Mouse (Mus musculus): Measurements from ENCODE around the gene Bag6. TPM values are rescaled to one million over a fixed set of nuclear protein-coding genes. Genes with fewer than 3 reads are reported as not detected.

Bag6 gene
- 70.5 and 75.7 TPM in 2 replicates for polyA plus RNA-seq (2015; fragmentation: Nextera tagmentation; extraction: Ambion mirVana)

DNA sequence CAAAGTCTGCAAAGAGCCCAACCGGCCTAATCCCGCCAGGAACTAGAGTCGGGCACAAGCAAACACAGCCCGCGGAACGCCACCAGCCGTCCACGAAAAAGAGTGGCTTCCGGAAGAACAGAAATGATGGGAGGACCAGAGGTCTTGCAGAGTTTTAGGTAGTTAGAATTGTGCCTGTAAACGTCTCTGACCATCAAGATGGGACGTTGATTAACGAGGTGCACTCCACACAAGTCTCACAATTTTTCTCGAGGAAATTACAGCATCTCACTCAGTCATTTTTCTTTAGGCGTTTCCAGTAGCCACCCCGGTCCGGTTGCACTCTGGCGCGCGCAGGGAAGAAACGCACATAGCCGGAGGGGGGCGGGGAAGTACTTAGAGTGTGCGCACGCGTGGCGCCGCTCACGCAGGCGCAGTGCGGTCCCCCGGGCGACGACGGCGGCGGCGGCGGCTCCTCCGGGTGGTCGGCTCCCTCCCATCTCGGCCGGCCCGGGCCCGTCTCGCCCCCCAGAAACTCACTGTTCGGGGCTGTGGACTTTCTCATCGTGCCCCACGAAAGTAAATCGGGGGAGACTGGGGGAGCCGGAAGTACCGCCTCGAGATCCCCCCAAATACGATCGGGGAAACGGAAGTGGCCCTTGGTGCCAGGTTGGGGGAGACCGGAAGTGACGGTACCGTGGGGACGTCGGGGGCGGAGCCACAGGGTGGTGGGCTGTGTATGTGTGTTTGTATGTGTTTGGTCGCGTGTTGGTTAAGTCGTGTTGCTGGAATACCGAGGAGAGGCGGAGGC is at the start of gene Bag6:
Gene Bag6 (plus strand): TSS at position 378 of the 790 bp plus-strand sequence.
- no peaks in the 10 kb centered on the region for H3K9me3 ChIP-seq (replicated peaks; ENCODE audit: control insufficient read depth, low read length, poor library complexity, severe bottlenecking)
- ATAC-seq, result peak; percentile 96
- no peaks in the 10 kb centered on the region for H3K27me3 ChIP-seq (ENCODE audit: control insufficient read depth, insufficient read depth, low read depth, low read length)
- peak within 1 kb of the TSS; percentile 84 for H3K9ac ChIP-seq (ENCODE audit: low read depth, low read length)
- H3K4me3 ChIP-seq (ENCODE audit: low read depth, low read length), result peak within 1 kb of the TSS; percentile 79
- under 1% methylated on average over 66 of the region's 66 CpGs for WGBS
- peak within 1 kb of the TSS; percentile 96 for H3K4me2 ChIP-seq (ENCODE audit: low read length)
- peaks cover 26% of the 10 kb centered on the region for H3K4me1 ChIP-seq (ENCODE audit: control insufficient read depth, insufficient read depth, low read length)
- peak within 1 kb of the TSS; percentile 95 for H3K27ac ChIP-seq (ENCODE audit: low read length)
- H3K36me3 ChIP-seq (ENCODE audit: control insufficient read depth, insufficient read depth, low read length), result peaks cover 6% of the 10 kb centered on the region

- no peak within 1 kb of the TSS for H3K27ac ChIP-seq (ENCODE audit: low read length)
- no peak within 1 kb of the TSS for H3K9ac ChIP-seq (ENCODE audit: low read depth, low read length)
- no peaks in the 10 kb centered on the region for H3K36me3 ChIP-seq (ENCODE audit: control insufficient read depth, insufficient read depth, low read length)
- no peak for ATAC-seq
- H3K4me2 ChIP-seq (ENCODE audit: low read length), result no peak within 1 kb of the TSS
- H3K9me3 ChIP-seq (replicated peaks; ENCODE audit: control insufficient read depth, low read length, poor library complexity, severe bottlenecking), result no peaks in the 10 kb centered on the region
- no peak within 1 kb of the TSS for H3K4me3 ChIP-seq (ENCODE audit: low read depth, low read length)
- WGBS, result 84% methylated on average over 7 of the region's 7 CpGs
- H3K27me3 ChIP-seq (ENCODE audit: control insufficient read depth, insufficient read depth, low read depth, low read length), result no peaks in the 10 kb centered on the region
- H3K4me1 ChIP-seq (ENCODE audit: control insufficient read depth, insufficient read depth, low read length), result peaks cover 6% of the 10 kb centered on the region
Observed at GRCm38 (mm10) chr17:35085208-35085865, 49.6 kb upstream of the Bag6 start, which contains the start of gene Ly6g6f. Ly6g6f (minus strand) TSS chr17:35085610.

DNA sequence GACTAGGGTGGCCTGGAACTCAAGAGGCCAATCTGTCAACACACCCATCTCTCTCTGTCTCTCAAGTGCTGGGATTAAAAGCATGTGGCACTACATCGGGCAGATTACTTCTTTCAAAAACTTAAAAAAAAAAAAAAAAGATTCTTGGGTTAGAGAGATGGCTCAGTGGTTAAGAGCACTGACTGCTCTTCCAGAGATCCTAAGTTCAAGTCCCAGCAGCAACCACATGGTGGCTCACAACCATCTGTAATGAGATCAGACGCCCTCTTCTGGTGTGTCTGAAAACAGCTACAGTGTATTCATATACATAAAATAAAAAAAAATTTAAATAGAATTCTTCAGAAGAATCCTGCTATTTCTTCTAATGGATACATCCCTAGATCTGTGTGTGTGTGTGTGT is 46.8 kb upstream of the Bag6 start:
- no peak for ATAC-seq
- Histone ChIP-seq H3K9me3 (replicated peaks; ENCODE audit: control insufficient read depth, low read length, poor library complexity, severe bottlenecking) (no peaks in the 10 kb centered on the region), H3K9ac (ENCODE audit: low read depth, low read length) (no peak overlapping the region), H3K4me3 (ENCODE audit: low read depth, low read length) (no peak overlapping the region), H3K36me3 (ENCODE audit: control insufficient read depth, insufficient read depth, low read length) (peaks cover 12% of the 10 kb centered on the region; the same call in 1 of the 2 replicates), H3K4me1 (ENCODE audit: control insufficient read depth, insufficient read depth, low read length) (peaks cover 12% of the 10 kb centered on the region), H3K4me2 (ENCODE audit: low read length) (no peak overlapping the region), H3K27me3 (ENCODE audit: control insufficient read depth, insufficient read depth, low read depth, low read length) (no peaks in the 10 kb centered on the region), H3K27ac (ENCODE audit: low read length) (no peak overlapping the region)
- 49% methylated on average over 2 of the region's 2 CpGs for WGBS

DNA sequence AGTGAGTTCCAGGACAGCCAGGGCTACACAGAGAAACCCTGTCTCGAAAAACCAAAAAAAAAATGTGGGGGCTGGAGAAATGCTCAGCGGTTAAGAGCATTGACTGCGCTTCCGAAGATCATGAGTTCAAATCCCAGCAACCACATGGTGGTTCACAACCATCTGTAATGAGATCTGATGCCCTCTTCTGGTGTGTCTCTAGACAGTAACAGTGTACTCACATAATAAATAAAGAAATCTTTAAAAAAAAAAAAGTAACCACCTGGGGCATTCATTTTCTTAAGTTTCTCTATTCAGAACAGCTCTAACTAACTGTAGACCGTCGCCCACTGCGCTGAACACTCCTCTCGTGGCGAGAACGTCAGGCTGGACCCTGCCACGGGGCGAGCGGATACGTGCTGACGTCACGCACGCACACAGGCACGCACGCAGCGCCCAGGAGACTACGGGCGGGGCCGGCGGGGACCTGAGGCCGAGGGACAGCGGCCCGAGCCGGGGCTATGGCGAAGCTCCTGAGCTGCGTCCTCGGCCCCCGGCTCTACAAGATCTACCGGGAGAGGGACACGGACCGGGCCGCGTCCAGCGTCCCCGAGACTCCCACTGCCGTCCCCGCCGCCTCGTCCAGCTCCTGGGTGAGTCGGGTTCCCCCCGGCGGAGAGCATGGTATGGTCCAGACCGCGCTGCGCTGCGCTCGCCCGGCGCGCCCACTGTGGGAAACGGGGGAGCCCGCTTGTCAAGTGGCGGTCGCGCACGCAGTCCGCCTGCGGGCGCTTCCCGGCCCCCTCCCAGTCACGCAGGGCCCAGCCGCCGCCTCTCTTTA is 45.9 kb upstream of the Bag6 start, which contains the start of gene Abhd16a:
Gene Abhd16a (plus strand): TSS at position 439 of the 820 bp plus-strand sequence.
- Histone ChIP-seq H3K27ac (ENCODE audit: low read length) (peak within 1 kb of the TSS; percentile 99), H3K9ac (ENCODE audit: low read depth, low read length) (peak within 1 kb of the TSS; percentile 95), H3K4me1 (ENCODE audit: control insufficient read depth, insufficient read depth, low read length) (peaks cover 12% of the 10 kb centered on the region), H3K36me3 (ENCODE audit: control insufficient read depth, insufficient read depth, low read length) (peaks cover 14% of the 10 kb centered on the region; the same call in 1 of the 2 replicates), H3K4me3 (ENCODE audit: low read depth, low read length) (peak within 1 kb of the TSS; percentile 64), H3K9me3 (replicated peaks; ENCODE audit: control insufficient read depth, low read length, poor library complexity, severe bottlenecking) (no peaks in the 10 kb centered on the region), H3K4me2 (ENCODE audit: low read length) (peak within 1 kb of the TSS; percentile 57), H3K27me3 (ENCODE audit: control insufficient read depth, insufficient read depth, low read depth, low read length) (no peaks in the 10 kb centered on the region)
- peak; percentile 98 for ATAC-seq
- 4% methylated on average over 63 of the region's 67 CpGs for WGBS

- WGBS, result 66% methylated on average over 8 of the region's 8 CpGs
- no peak for ATAC-seq
- H3K9me3 ChIP-seq (replicated peaks; ENCODE audit: control insufficient read depth, low read length, poor library complexity, severe bottlenecking), result no peaks in the 10 kb centered on the region
Observed at GRCm38 (mm10) chr17:35090166-35090932, 44.6 kb upstream of the Bag6 start.

DNA sequence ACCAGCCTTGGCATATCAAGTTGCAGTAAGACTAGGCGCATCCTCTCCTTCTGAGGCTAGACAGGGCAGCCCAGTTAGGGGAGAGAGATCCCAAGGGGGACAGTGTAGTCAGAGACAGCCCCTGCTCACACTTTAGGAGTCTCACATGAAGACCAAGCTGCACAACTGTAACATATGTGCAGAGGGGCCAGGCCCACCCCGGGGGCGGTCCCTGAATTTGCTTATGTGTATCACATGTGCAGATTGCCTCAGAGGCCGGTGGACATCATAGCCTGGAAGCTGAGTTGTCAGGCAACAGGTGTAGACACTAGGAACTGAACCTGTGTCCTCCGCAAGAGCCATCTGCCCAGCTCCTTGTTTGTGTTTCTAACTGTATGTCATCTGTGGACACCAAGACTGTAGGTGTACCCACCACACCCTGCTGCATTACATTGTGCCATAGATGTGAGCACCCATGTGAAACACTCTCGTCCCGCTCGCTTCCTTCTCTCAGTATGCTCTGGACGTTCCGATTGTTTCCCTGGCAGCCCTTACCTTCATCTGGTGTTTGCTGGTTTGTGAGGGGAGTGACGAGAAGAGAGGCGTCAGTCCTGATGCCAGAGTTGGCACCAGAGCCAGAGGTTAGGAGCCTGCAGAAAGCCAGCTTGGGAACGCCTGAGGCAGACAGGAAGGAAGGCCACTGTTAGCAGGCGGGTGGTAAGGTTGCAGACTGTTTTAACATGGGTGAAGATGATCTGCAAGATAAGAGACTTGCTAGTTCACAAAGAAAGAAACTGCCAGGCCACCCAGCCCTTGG is 42.4 kb upstream of the Bag6 start:
- H3K36me3 ChIP-seq (ENCODE audit: control insufficient read depth, insufficient read depth, low read length), result peaks cover 29% of the 10 kb centered on the region
- no peak overlapping the region for H3K27ac ChIP-seq (ENCODE audit: low read length)
- WGBS, result 91% methylated on average over 14 of the region's 14 CpGs

More at GRCm38 (mm10) chr17:35090166-35090932, 44.6 kb upstream of the Bag6 start:
- Histone ChIP-seq H3K27me3 (ENCODE audit: control insufficient read depth, insufficient read depth, low read depth, low read length) (no peaks in the 10 kb centered on the region), H3K4me1 (ENCODE audit: control insufficient read depth, insufficient read depth, low read length) (peaks cover 12% of the 10 kb centered on the region), H3K9ac (ENCODE audit: low read depth, low read length) (peak overlapping the region; percentile 95), H3K36me3 (ENCODE audit: control insufficient read depth, insufficient read depth, low read length) (peaks cover 18% of the 10 kb centered on the region), H3K4me3 (ENCODE audit: low read depth, low read length) (peak overlapping the region; percentile 64), H3K4me2 (ENCODE audit: low read length) (peak overlapping the region; percentile 57), H3K27ac (ENCODE audit: low read length) (peak overlapping the region; percentile 57)

GRCm38 (mm10) chr17:35094475-35095365 is 40.3 kb upstream of the Bag6 start:
- no peak overlapping the region for H3K4me3 ChIP-seq (ENCODE audit: low read depth, low read length)
- WGBS, result 95% methylated on average over 15 of the region's 15 CpGs
- H3K9ac ChIP-seq (ENCODE audit: low read depth, low read length), result no peak overlapping the region
- peaks cover 12% of the 10 kb centered on the region for H3K4me1 ChIP-seq (ENCODE audit: control insufficient read depth, insufficient read depth, low read length)
- no peaks in the 10 kb centered on the region for H3K9me3 ChIP-seq (replicated peaks; ENCODE audit: control insufficient read depth, low read length, poor library complexity, severe bottlenecking)
- H3K27me3 ChIP-seq (ENCODE audit: control insufficient read depth, insufficient read depth, low read depth, low read length), result no peaks in the 10 kb centered on the region
- peaks cover 40% of the 10 kb centered on the region for H3K36me3 ChIP-seq (ENCODE audit: control insufficient read depth, insufficient read depth, low read length)
- H3K27ac ChIP-seq (ENCODE audit: low read length), result no peak overlapping the region
- no peak for ATAC-seq
- H3K4me2 ChIP-seq (ENCODE audit: low read length), result no peak overlapping the region

More for the DNA sequence above, 42.4 kb upstream of the Bag6 start:
- H3K4me2 ChIP-seq (ENCODE audit: low read length), result no peak overlapping the region
- no peak overlapping the region for H3K9ac ChIP-seq (ENCODE audit: low read depth, low read length)
- H3K27me3 ChIP-seq (ENCODE audit: control insufficient read depth, insufficient read depth, low read depth, low read length), result no peaks in the 10 kb centered on the region
- no peak overlapping the region for H3K4me3 ChIP-seq (ENCODE audit: low read depth, low read length)
- H3K9me3 ChIP-seq (replicated peaks; ENCODE audit: control insufficient read depth, low read length, poor library complexity, severe bottlenecking), result no peaks in the 10 kb centered on the region
- H3K4me1 ChIP-seq (ENCODE audit: control insufficient read depth, insufficient read depth, low read length), result peaks cover 12% of the 10 kb centered on the region
- ATAC-seq, result no peak

All from midbrain, embryonic 16.5 days (tissue).